In genomic region chr4:136636983-136637562, GRCm38 (mm10) we compare ENCODE assay signal across 8 mouse cellular contexts. TPM values are rescaled to one million over a fixed set of nuclear protein-coding genes. Genes with fewer than 3 reads are reported as not detected.
A peak's percentile ranks its signal among the peaks of the same experiment; 100 is the strongest.
DNase-seq lines count a peak whose midpoint lies in the region; ATAC-seq and TF ChIP-seq lines count a peak whose summit lies in the region.
"Had no signal": no experiment of that assay in that cellular context is flagged by ENCODE, and none has a peak within 500 bp of the region (broad histone marks: within the 10 kb centered on the region; RNA-seq: fewer than 3 reads in every experiment).

No protein-coding gene starts in this region.

- no peaks in the 10 kb centered on the region for H3K36me3 ChIP-seq in lung, postnatal 0 days (ENCODE audit: insufficient read depth, low read length)
- no peaks in the 10 kb centered on the region for H3K36me3 ChIP-seq in forebrain, embryonic 16.5 days (ENCODE audit: control insufficient read depth, insufficient read depth)
- H3K36me3 ChIP-seq in liver, embryonic 14.5 days (replicated peaks; ENCODE audit: control insufficient read depth, insufficient read depth, low read depth): no peaks in the 10 kb centered on the region

- no peak for TF ChIP-seq CTCF in lung, postnatal 0 days (IDR thresholded peaks at IDR 0.05)
- no peak for TF ChIP-seq CTCF in liver, embryonic 14.5 days (IDR thresholded peaks at IDR 0.05; ENCODE audit: low read depth)

- H3K9ac ChIP-seq in lung, postnatal 0 days (replicated peaks; ENCODE audit: low read depth): no peak overlapping the region
- peak overlapping the region; percentile 74 for H3K9ac ChIP-seq in forebrain, embryonic 16.5 days (replicated peaks; ENCODE audit: low read depth, low read length)
- no peak overlapping the region for H3K9ac ChIP-seq in liver, embryonic 14.5 days (replicated peaks)

- H3K27ac ChIP-seq in lung, postnatal 0 days (ENCODE audit: low read length): no peak overlapping the region
- peak overlapping the region; percentile 56 for H3K27ac ChIP-seq in forebrain, embryonic 16.5 days (ENCODE audit: low read length)
- H3K27ac ChIP-seq in liver, embryonic 14.5 days: no peak overlapping the region

- no peaks in the 10 kb centered on the region for H3K9me3 ChIP-seq in lung, postnatal 0 days (ENCODE audit: low read length)
- H3K9me3 ChIP-seq in forebrain, embryonic 16.5 days (ENCODE audit: control insufficient read depth, low read length): no peaks in the 10 kb centered on the region
- H3K9me3 ChIP-seq in liver, embryonic 14.5 days (ENCODE audit: control insufficient read depth, low read length): no peaks in the 10 kb centered on the region

- DNase-seq in lung, postnatal 0 days (ENCODE audit: low spot score): no peak
- DNase-seq in lung, postnatal 10 days: no peak
- DNase-seq in liver, embryonic 14.5 days (ENCODE audit: low read depth in 3 of 3, low spot score in 3 of 3): no peak
- DNase-seq in testis, postnatal 14 days (ENCODE audit: low spot score): peak; percentile 30
- DNase-seq in urinary bladder, postnatal 36 days (ENCODE audit: low spot score in 2 of 2): no peak
- no peak for DNase-seq in spleen, postnatal 4 days (ENCODE audit: low spot score in 2 of 2)

- 17% methylated on average over 37 of the region's 37 CpGs for WGBS in lung, postnatal 0 days
- WGBS in forebrain, embryonic 16.5 days: 24% methylated on average over 35 of the region's 37 CpGs
- 27% methylated on average over 37 of the region's 37 CpGs for WGBS in liver, embryonic 14.5 days (ENCODE audit: insufficient replicate concordance)

- ATAC-seq in lung, postnatal 0 days: no peak
- ATAC-seq in forebrain, embryonic 16.5 days: peak; percentile 61
- ATAC-seq in liver, embryonic 14.5 days (ENCODE audit: insufficient read depth): no peak

- H3K4me1 ChIP-seq in lung, postnatal 0 days (ENCODE audit: insufficient read depth, low read depth, low read length): peaks cover 6% of the 10 kb centered on the region; the same call in 1 of the 2 replicates
- H3K4me1 ChIP-seq in forebrain, embryonic 16.5 days (replicated peaks; ENCODE audit: control insufficient read depth, insufficient read depth, low read length): peaks cover 19% of the 10 kb centered on the region
- H3K4me1 ChIP-seq in liver, embryonic 14.5 days (replicated peaks; ENCODE audit: control insufficient read depth in 2 of 2, insufficient read depth in 2 of 2, low read length in 1 of 2): no peaks in the 10 kb centered on the region

- TF ChIP-seq EP300 in lung, postnatal 0 days (IDR thresholded peaks at IDR 0.05): no peak
- no peak for TF ChIP-seq EP300 in liver, embryonic 14.5 days (IDR thresholded peaks at IDR 0.05; ENCODE audit: low read depth)

- peaks cover 17% of the 10 kb centered on the region for H3K27me3 ChIP-seq in lung, postnatal 0 days (replicated peaks; ENCODE audit: insufficient read depth, low read length)
- H3K27me3 ChIP-seq in forebrain, embryonic 16.5 days (replicated peaks; ENCODE audit: control insufficient read depth, insufficient read depth, low read length): peaks cover 17% of the 10 kb centered on the region
- peaks cover 18% of the 10 kb centered on the region for H3K27me3 ChIP-seq in liver, embryonic 14.5 days (ENCODE audit: control insufficient read depth, insufficient read depth, low read length)

- H3K4me3 ChIP-seq in lung, postnatal 0 days (ENCODE audit: low read depth, low read length): peak overlapping the region; percentile 37
- peak overlapping the region; percentile 63 for H3K4me3 ChIP-seq in forebrain, embryonic 16.5 days (replicated peaks; ENCODE audit: low read length)
- peak overlapping the region; percentile 6 to 27; a peak in 2 of 4 replicates for H3K4me3 ChIP-seq in liver, embryonic 14.5 days (ENCODE audit: insufficient read depth in 1 of 2, low read depth in 2 of 2, low read length in 2 of 2)
- H3K4me3 ChIP-seq: myocyte had no signal

- H3K4me2 ChIP-seq in lung, postnatal 0 days (replicated peaks; ENCODE audit: low read depth, low read length): peak overlapping the region; percentile 67
- H3K4me2 ChIP-seq in forebrain, embryonic 16.5 days (ENCODE audit: low read length): peak overlapping the region; percentile 82
- H3K4me2 ChIP-seq in liver, embryonic 14.5 days (ENCODE audit: low read depth): peak overlapping the region; percentile 43

RNA-seq across cellular contexts. Expression of gene Lactbl1, which starts 14.7 kb away (rescaled TPM):
- not detected in 2 replicates for polyA plus RNA-seq in lung, postnatal 0 days (2015; fragmentation: Nextera tagmentation; extraction: Ambion mirVana)
- polyA plus RNA-seq in forebrain, embryonic 16.5 days (2015; fragmentation: Nextera tagmentation; extraction: Ambion mirVana): 0.06 TPM in 1 of 2 replicates, not detected in the other
- 0.01 TPM in 1 of 2 replicates, not detected in the other for polyA plus RNA-seq in liver, embryonic 14.5 days (2012; rRNA removed)
- polyA plus RNA-seq in liver, embryonic 14.5 days (2014; fragmentation: Nextera tagmentation; extraction: Ambion mirVana): not detected in 2 replicates
- polyA plus RNA-seq: myocyte had no signal

RNA-seq across cellular contexts. Expression of gene Tex46, which starts 26.8 kb away (rescaled TPM):
- polyA plus RNA-seq in lung, postnatal 0 days (2015; fragmentation: Nextera tagmentation; extraction: Ambion mirVana): not detected in 2 replicates
- not detected in 2 replicates for polyA plus RNA-seq in forebrain, embryonic 16.5 days (2015; fragmentation: Nextera tagmentation; extraction: Ambion mirVana)
- polyA plus RNA-seq in liver, embryonic 14.5 days (2012; rRNA removed): not detected in 2 replicates
- polyA plus RNA-seq in liver, embryonic 14.5 days (2014; fragmentation: Nextera tagmentation; extraction: Ambion mirVana): not detected in 2 replicates
- polyA plus RNA-seq: myocyte had no signal

RNA-seq across cellular contexts. Expression of gene Kdm1a, which starts 34.5 kb away (rescaled TPM):
- polyA plus RNA-seq in lung, postnatal 0 days (2015; fragmentation: Nextera tagmentation; extraction: Ambion mirVana): 21.0 TPM in 2 replicates
- 82.2 and 87.4 TPM in 2 replicates for polyA plus RNA-seq in forebrain, embryonic 16.5 days (2015; fragmentation: Nextera tagmentation; extraction: Ambion mirVana)
- 15.3 and 17.8 TPM in 2 replicates for polyA plus RNA-seq in liver, embryonic 14.5 days (2012; rRNA removed)
- polyA plus RNA-seq in liver, embryonic 14.5 days (2014; fragmentation: Nextera tagmentation; extraction: Ambion mirVana): 12.0 and 14.0 TPM in 2 replicates
